Mouse (Mus musculus) intestine, embryonic 16.5 days (tissue): ENCODE measurements around the gene Clasp2. TPM values are rescaled to one million over a fixed set of nuclear protein-coding genes. Genes with fewer than 3 reads are reported as not detected.
A peak's percentile ranks its signal among the peaks of the same experiment; 100 is the strongest.
"Not testable (repeated sequence)": the region's sequence is repeated elsewhere in the genome, so short reads cannot be mapped to it uniquely, and the experiment has no call there.

Experiments used
- ATAC-seq: fragments of 200-750 bp; cut with Nextera tagmentation; 2 replicates; pipeline ENCODE4 v1.8.0; 2017; ENCODE audit warnings: moderate TSS enrichment, moderate library complexity
- H3K27ac ChIP-seq: fragments of 300-500 bp; sonication (generic); 2 replicates; pipeline ENCODE4 v1.5.1; 2014; ENCODE audit warnings: mild to moderate bottlenecking, low read length
- H3K27me3 ChIP-seq: fragments of 300-500 bp; sonication (generic); replicated peaks from 2 replicates; pipeline ENCODE4 v1.6.1; 2014; ENCODE audit warnings: low read length, control low read depth, mixed read lengths; ENCODE audit not compliant: control insufficient read depth, insufficient read depth
- H3K36me3 ChIP-seq: fragments of 300-500 bp; sonication (generic); 2 replicates; pipeline ENCODE4 v1.6.1; 2014; ENCODE audit warnings: low read length, control low read depth; ENCODE audit not compliant: control insufficient read depth, insufficient read depth
- H3K4me1 ChIP-seq: fragments of 300-500 bp; sonication (generic); 2 replicates; pipeline ENCODE4 v1.6.1; 2014; ENCODE audit warnings: low read length, control low read depth, mixed read lengths; ENCODE audit not compliant: control insufficient read depth, insufficient read depth
- H3K4me2 ChIP-seq: fragments of 300-500 bp; sonication (generic); 2 replicates; pipeline ENCODE4 v1.6.1; 2014; ENCODE audit warnings: low read depth, low read length, control low read depth
- H3K4me3 ChIP-seq: fragments of 300-500 bp; sonication (generic); 2 replicates; pipeline ENCODE4 v1.5.1; 2014; ENCODE audit warnings: mild to moderate bottlenecking, low read length
- H3K9ac ChIP-seq: fragments of 300-500 bp; sonication (generic); 2 replicates; pipeline ENCODE4 v1.6.1; 2014; ENCODE audit warnings: low read depth, low read length
- H3K9me3 ChIP-seq: fragments of 300-500 bp; sonication (generic); 2 replicates; pipeline ENCODE4 v1.6.1; 2016; ENCODE audit warnings: low read length, control low read depth; ENCODE audit not compliant: control insufficient read depth
- WGBS: fragments of 180-500 bp; shearing (Covaris S2); extraction: QIAGEN DNeasy Blood & Tissue Kit; methylation state at CpG from one replicate; pipeline ENCODE4 v1.1.7; 2014; 5-methylcytosine and 5-hydroxymethylcytosine counted together
- polyA plus RNA-seq: library from polyadenylated mRNA; unstranded; fragments of >200 nt; fragmentation: Nextera tagmentation; extraction: Ambion mirVana; gene quantifications from 2 replicates; pipeline ENCODE4 v1.2.1, GENCODE M21; 2015

Gene Clasp2
- polyA plus RNA-seq, 1 experiment from 2014 or later: 13.4 TPM

DNA sequence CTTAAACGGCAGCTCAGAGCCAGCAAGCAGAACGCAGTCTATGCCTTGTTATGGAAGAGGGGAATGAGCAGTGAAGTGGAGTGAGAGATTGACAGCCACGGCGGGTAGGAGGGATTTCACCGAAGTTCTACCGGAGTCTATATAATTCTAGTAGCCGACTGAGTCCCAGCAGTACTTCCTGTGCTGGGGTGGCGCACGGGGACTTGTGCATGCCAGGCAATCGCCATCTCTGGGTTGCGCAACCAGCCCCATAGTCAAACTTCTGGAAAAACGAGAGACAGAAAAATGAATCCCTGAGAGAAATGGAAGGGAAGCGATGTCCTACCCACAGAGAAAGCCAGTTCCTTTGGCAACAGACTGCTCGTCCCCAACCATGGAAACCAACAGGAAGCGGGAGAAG is 16.6 kb upstream of the Clasp2 start:
- H3K4me3 ChIP-seq: no peak overlapping the region
- 82% methylated on average over 15 of the region's 15 CpGs for WGBS
- ATAC-seq: no peak

DNA sequence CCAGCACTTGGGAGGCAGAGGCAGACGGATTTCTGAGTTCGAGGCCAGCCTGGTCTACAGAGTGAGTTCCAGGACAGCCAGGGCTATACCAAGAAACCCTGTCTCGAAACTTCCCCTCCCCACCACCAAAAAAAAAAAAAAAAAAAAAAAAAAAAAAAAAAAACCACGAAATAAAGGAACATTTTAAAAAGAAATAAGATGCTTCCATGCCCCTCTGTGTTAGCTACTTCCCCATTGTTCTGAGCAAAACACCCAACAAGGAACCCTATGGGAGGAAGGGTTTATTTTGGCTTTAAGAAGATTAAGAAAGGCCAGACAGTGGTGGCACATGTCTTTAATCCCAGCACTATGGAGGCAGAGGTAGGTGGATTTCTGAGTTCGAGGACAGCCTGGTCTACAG is 15.7 kb upstream of the Clasp2 start:
- WGBS: 90% methylated on average over 5 of the region's 5 CpGs
- ATAC-seq, H3K9ac ChIP-seq: not testable (repeated sequence)

More for the DNA sequence above, 16.6 kb upstream of the Clasp2 start:
- no peak overlapping the region for H3K27ac ChIP-seq
- H3K36me3 ChIP-seq: no peaks in the 10 kb centered on the region
- H3K27me3 ChIP-seq: no peaks in the 10 kb centered on the region
- no peak overlapping the region for H3K4me2 ChIP-seq
- no peaks in the 10 kb centered on the region for H3K4me1 ChIP-seq
- no peak overlapping the region for H3K9ac ChIP-seq
- no peaks in the 10 kb centered on the region for H3K9me3 ChIP-seq

DNA sequence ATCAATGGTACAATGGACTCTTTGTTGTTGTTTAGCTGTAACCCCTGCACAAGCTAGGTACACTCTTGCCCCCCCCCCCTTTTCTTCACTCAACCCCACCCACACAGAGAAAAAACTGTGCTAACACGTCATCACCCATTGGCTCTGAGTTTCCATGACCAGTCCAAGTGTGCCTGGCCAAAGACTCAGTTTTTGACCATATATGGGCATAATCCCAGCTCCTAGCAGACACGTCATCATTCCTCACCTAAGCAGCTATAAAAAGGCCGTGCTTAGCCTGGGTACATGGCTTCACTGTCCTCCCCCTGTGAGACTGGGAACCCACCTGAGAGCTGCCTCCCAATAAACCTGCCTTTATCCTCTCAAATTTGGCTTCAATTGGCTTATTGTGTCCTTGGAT is 15.1 kb upstream of the Clasp2 start:
- Histone ChIP-seq H3K27me3 (no peaks in the 10 kb centered on the region), H3K9ac (no peak overlapping the region), H3K4me1 (no peaks in the 10 kb centered on the region), H3K27ac (no peak overlapping the region), H3K9me3 (no peaks in the 10 kb centered on the region), H3K4me3 (no peak overlapping the region), H3K4me2 (no peak overlapping the region), H3K36me3 (no peaks in the 10 kb centered on the region)
- no peak for ATAC-seq
- WGBS: 53% methylated on average over 3 of the region's 3 CpGs

More for the DNA sequence above, 15.7 kb upstream of the Clasp2 start:
- H3K4me3 ChIP-seq, H3K4me1 ChIP-seq, H3K4me2 ChIP-seq, H3K36me3 ChIP-seq, H3K27me3 ChIP-seq, H3K27ac ChIP-seq, H3K9me3 ChIP-seq: not testable (repeated sequence)

DNA sequence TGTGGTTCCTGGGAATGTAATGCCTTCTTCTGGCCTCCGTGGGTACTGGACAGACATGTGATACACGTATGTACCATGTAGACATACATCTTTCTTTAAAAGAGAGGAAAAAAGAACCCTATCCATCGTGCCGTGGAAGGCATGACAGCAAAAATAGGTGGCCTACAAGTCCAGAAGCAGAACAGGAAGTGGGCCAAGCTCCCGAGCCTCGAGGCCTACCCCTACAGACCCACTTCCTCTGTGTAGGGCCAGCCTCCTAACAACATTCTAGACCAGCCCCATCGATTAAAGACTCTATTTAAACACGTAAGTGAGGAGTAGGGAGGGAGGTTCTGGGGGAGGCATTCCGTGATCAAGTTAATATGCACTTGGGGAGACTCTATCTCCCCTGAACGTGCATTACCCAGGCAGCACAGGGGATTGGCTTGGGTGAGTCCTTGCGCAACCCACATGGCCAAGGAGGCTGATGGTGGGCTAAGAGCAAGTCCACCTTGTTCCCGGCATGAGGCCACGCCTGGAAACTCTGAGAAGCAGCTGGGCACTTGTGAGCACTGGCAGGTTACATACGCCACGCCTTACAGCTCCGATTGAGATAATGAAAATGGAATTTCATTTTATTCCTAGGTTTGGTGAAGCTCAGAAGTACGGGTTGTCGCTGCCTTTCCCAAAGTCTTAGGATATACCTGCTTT is 14.1 kb upstream of the Clasp2 start:
- 83% methylated on average over 18 of the region's 18 CpGs for WGBS

DNA sequence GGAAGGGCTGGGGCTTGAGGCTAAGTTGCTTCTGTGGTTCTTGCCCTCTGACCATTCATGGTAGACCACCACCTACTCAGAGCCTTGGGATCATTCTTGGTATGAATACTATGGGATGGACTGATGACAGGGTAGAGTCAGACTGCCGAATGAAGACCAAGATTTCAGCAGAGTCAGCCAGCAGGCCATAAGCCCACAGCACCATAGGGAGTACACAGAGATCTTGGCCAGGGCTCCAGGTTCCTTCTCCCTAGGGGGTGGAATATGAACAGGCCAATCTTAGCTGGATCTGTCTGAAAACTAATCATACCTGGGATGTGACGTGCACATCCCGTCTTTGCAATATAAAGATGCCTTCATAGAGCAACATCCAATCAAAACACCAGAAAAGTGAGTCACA is 9.7 kb upstream of the Clasp2 start:
- no peak overlapping the region for H3K4me3 ChIP-seq
- no peaks in the 10 kb centered on the region for H3K27me3 ChIP-seq
- H3K27ac ChIP-seq: no peak overlapping the region
- H3K9me3 ChIP-seq: no peaks in the 10 kb centered on the region
- H3K4me2 ChIP-seq: no peak overlapping the region
- no peaks in the 10 kb centered on the region for H3K4me1 ChIP-seq
- H3K9ac ChIP-seq: no peak overlapping the region
- 80% methylated on average over 3 of the region's 3 CpGs for WGBS
- ATAC-seq: no peak
- no peaks in the 10 kb centered on the region for H3K36me3 ChIP-seq

More for the DNA sequence above, 14.1 kb upstream of the Clasp2 start:
- no peaks in the 10 kb centered on the region for H3K4me1 ChIP-seq
- no peak overlapping the region for H3K4me2 ChIP-seq
- no peaks in the 10 kb centered on the region for H3K36me3 ChIP-seq
- H3K27me3 ChIP-seq: no peaks in the 10 kb centered on the region
- no peak overlapping the region for H3K27ac ChIP-seq
- H3K4me3 ChIP-seq: no peak overlapping the region
- no peak for ATAC-seq
- no peak overlapping the region for H3K9ac ChIP-seq
- no peaks in the 10 kb centered on the region for H3K9me3 ChIP-seq

DNA sequence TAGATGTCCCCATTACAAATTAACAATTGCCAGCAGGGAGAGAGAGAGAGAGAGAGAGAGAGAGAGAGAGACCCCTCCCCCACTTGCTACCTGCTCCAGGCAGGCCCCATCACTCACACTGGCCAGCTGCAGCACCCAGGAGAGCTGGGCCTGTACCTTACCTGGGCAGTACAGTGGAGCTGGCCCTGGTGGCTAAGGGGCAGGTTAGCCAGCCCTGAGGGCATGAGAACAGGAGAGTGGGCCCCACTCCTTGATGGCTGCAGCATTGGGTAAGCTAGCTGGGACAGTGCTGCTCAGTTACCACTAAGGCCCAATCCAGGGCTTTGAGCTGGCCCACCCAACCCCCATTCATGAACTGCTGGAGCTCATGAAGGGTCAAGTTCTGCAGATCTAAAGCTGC is 5.4 kb upstream of the Clasp2 start:
- Histone ChIP-seq H3K27ac (no peak overlapping the region), H3K4me3 (no peak overlapping the region), H3K9ac (no peak overlapping the region), H3K9me3 (no peaks in the 10 kb centered on the region), H3K36me3 (no peaks in the 10 kb centered on the region), H3K4me2 (no peak overlapping the region), H3K27me3 (no peaks in the 10 kb centered on the region), H3K4me1 (peaks cover 4% of the 10 kb centered on the region; the same call in 1 of the 2 replicates)
- ATAC-seq: no peak

DNA sequence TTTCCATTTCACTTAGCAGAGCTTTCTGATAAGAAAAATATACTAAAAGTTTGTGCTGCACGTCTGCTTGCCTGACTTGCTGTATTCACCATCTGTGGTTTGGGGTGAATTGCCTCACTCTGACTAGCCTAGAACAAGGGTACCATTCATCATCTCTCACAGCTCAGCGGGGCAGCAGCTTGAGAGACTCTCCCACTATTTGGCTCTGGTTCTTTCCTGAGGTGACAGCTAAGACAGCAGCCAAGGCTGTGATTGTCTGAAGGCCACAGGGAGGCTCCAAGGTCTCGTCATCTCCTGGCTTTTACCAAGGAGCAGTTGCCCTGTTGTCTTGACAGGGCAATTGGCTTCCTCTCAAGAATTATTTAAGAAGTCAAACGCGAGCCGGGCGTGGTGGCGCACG is 3.3 kb upstream of the Clasp2 start:
- no peaks in the 10 kb centered on the region for H3K36me3 ChIP-seq
- no peak overlapping the region for H3K4me2 ChIP-seq
- no peaks in the 10 kb centered on the region for H3K27me3 ChIP-seq
- H3K9me3 ChIP-seq: no peaks in the 10 kb centered on the region
- H3K9ac ChIP-seq: no peak overlapping the region
- no peak overlapping the region for H3K4me3 ChIP-seq
- peaks cover 4% of the 10 kb centered on the region; the same call in 1 of the 2 replicates for H3K4me1 ChIP-seq
- WGBS: 72% methylated on average over 9 of the region's 9 CpGs
- ATAC-seq: no peak
- H3K27ac ChIP-seq: no peak overlapping the region

DNA sequence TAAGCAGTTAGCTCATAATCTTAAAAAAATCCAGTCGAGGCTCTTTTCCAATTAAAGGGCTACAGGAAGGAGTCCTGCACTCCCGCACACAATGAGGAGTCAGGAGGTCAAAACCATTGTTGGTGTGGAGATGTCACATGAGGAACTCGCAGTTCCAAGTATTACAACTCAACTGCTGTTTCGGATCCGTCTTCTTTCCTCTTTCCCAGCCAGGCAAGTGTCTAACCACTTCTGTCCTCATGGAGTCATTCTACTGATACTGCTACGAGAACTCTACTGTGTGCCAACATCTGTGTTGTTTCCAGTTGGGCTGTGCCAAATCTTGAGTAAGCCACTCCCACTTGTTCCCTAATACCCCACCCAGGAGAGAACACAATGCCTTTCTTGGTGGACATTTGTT is 2.3 kb upstream of the Clasp2 start:
- H3K27me3 ChIP-seq: no peaks in the 10 kb centered on the region
- H3K9ac ChIP-seq: no peak overlapping the region
- peaks cover 7% of the 10 kb centered on the region; the same call in 1 of the 2 replicates for H3K4me1 ChIP-seq
- no peak overlapping the region for H3K27ac ChIP-seq
- 76% methylated on average over 6 of the region's 6 CpGs for WGBS
- no peak overlapping the region for H3K4me2 ChIP-seq
- no peaks in the 10 kb centered on the region for H3K9me3 ChIP-seq
- no peak overlapping the region for H3K4me3 ChIP-seq
- no peaks in the 10 kb centered on the region for H3K36me3 ChIP-seq
- ATAC-seq: no peak

DNA sequence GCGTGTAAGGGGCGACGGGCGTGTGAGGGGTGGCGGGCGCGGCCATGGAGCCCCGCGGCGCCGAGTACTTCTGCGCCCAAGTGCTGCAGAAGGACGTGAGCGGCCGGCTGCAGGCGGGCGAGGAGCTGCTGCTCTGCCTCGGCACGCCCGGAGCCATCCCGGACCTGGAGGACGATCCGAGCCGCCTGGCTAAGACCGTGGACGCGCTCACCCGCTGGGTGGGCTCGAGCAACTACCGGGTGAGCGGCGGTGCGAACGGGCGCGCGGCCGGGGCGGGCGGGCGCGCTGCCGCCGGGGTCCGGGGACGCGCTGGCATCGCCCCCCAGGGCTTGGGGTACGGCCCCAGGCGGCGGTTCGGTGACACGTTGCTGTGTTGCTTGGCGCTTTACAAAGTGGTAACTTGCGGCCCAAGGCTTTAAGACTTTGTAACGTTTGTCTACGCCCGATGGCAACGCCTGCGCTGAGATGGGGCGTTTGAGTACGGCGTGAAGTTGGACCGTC is 414 bp downstream of the Clasp2 start:
- no peaks in the 10 kb centered on the region for H3K36me3 ChIP-seq
- peak overlapping the region; percentile 83 for H3K4me2 ChIP-seq
- WGBS: 0% methylated on average over 64 of the region's 64 CpGs
- H3K9me3 ChIP-seq: no peaks in the 10 kb centered on the region
- H3K27ac ChIP-seq: peak overlapping the region; percentile 76
- peak; percentile 81 for ATAC-seq
- peak overlapping the region; percentile 84 for H3K9ac ChIP-seq
- H3K27me3 ChIP-seq: no peaks in the 10 kb centered on the region
- peaks cover 7% of the 10 kb centered on the region; the same call in 1 of the 2 replicates for H3K4me1 ChIP-seq
- H3K4me3 ChIP-seq: peak overlapping the region; percentile 94
